Mouse (Mus musculus): ENCODE measurements at regions not wholly inside any gene's neighbourhood (a gene's known extent, or its start where the extent isn't known, plus 50 kb on each side); places are given as distances from the start of the nearest gene placed in this dataset.

GRCm38 (mm10) chr4:62890588-62891580 is 74.5 kb upstream of the Zfp618 start:
- Histone ChIP-seq H3K4me1 (no peaks in the 10 kb centered on the region), H3K36me3 (no peaks in the 10 kb centered on the region), H3K4me2 (replicated peaks) (no peak overlapping the region), H3K27ac (replicated peaks) (no peak overlapping the region), H3K27me3 (no peaks in the 10 kb centered on the region), H3K9me3 (replicated peaks) (no peaks in the 10 kb centered on the region), H3K9ac (no peak overlapping the region), H3K4me3 (replicated peaks) (no peak overlapping the region)
- WGBS: 35% methylated on average over 21 of the region's 21 CpGs
- ATAC-seq (ENCODE audit: insufficient number of reproducible peaks, low FRiP score, low TSS enrichment, low read depth): no peak

GRCm38 (mm10) chr4:62912891-62913290 is 52.5 kb upstream of the Zfp618 start:
- H3K4me2 ChIP-seq (replicated peaks): no peak overlapping the region
- H3K4me3 ChIP-seq (replicated peaks): no peak overlapping the region
- H3K27ac ChIP-seq (replicated peaks): no peak overlapping the region
- no peak overlapping the region for H3K9ac ChIP-seq
- ATAC-seq (ENCODE audit: insufficient number of reproducible peaks, low FRiP score, low TSS enrichment, low read depth): no peak
- no peaks in the 10 kb centered on the region for H3K9me3 ChIP-seq (replicated peaks)
- H3K27me3 ChIP-seq: no peaks in the 10 kb centered on the region
- no peaks in the 10 kb centered on the region for H3K36me3 ChIP-seq
- WGBS: 65% methylated on average over 4 of the region's 4 CpGs
- no peaks in the 10 kb centered on the region for H3K4me1 ChIP-seq
